Mouse (Mus musculus) limb, embryonic 13.5 days (tissue): ENCODE results near the gene Nkain4. TPM values are rescaled to one million over a fixed set of nuclear protein-coding genes. Genes with fewer than 3 reads are reported as not detected.

Source experiments
- ATAC-seq: fragments of 200-750 bp; cut with Nextera tagmentation; 2 replicates; pipeline ENCODE4 v1.8.0; 2017; ENCODE audit warnings: low read depth, moderate number of reproducible peaks, moderate TSS enrichment; ENCODE audit not compliant: low FRiP score
- H3K27ac ChIP-seq: fragments of 300-500 bp; sonication (generic); 2 replicates; pipeline ENCODE4 v1.5.1; 2015; ENCODE audit warnings: inconsistent platforms, mild to moderate bottlenecking, moderate library complexity
- H3K27me3 ChIP-seq: fragments of 300-500 bp; sonication (generic); 2 replicates; pipeline ENCODE4 v1.6.1; 2015; ENCODE audit warnings: mild to moderate bottlenecking, inconsistent platforms
- H3K36me3 ChIP-seq: fragments of 300-500 bp; sonication (generic); 2 replicates; pipeline ENCODE4 v1.6.1; 2015; ENCODE audit warnings: inconsistent platforms, mild to moderate bottlenecking, moderate library complexity
- H3K4me1 ChIP-seq: fragments of 300-500 bp; sonication (generic); 2 replicates; pipeline ENCODE4 v1.6.1; 2015; ENCODE audit warnings: inconsistent platforms
- H3K4me2 ChIP-seq: fragments of 300-500 bp; sonication (generic); replicated peaks from 2 replicates; pipeline ENCODE4 v1.6.1; 2015; ENCODE audit warnings: inconsistent platforms, mild to moderate bottlenecking, moderate library complexity
- H3K4me3 ChIP-seq: fragments of 300-500 bp; sonication (generic); 2 replicates; pipeline ENCODE4 v1.5.1; 2015; ENCODE audit warnings: moderate library complexity, mild to moderate bottlenecking, inconsistent platforms
- H3K9ac ChIP-seq: fragments of 300-500 bp; sonication (generic); 2 replicates; pipeline ENCODE4 v1.6.1; 2015; ENCODE audit warnings: mild to moderate bottlenecking, inconsistent platforms
- H3K9me3 ChIP-seq: fragments of 300-500 bp; sonication (generic); 2 replicates; pipeline ENCODE4 v1.6.1; 2016; ENCODE audit warnings: inconsistent platforms
- WGBS: fragments of 180-500 bp; shearing (Covaris S2); methylation state at CpG from one replicate; pipeline ENCODE4 v1.1.7; 2015; 5-methylcytosine and 5-hydroxymethylcytosine counted together
- polyA plus RNA-seq: library from polyadenylated mRNA; unstranded; fragments of >200 nt; fragmentation: Nextera tagmentation; extraction: Ambion mirVana; gene quantifications from 2 replicates; pipeline ENCODE4 v1.2.1, GENCODE M21; 2015

The Nkain4 gene
- polyA plus RNA-seq, 1 experiment from 2014 or later, result 10.6 TPM

GRCm38 (mm10) chr2:180981133-180981532 is 26.6 kb upstream of the Nkain4 start:
- H3K4me2 ChIP-seq, result no peak overlapping the region
- H3K27ac ChIP-seq, result no peak overlapping the region
- no peaks in the 10 kb centered on the region for H3K9me3 ChIP-seq
- H3K36me3 ChIP-seq, result peaks cover 83% of the 10 kb centered on the region
- H3K4me1 ChIP-seq, result no peaks in the 10 kb centered on the region
- H3K4me3 ChIP-seq, result no peak overlapping the region
- no peaks in the 10 kb centered on the region for H3K27me3 ChIP-seq
- WGBS, result 85% methylated on average over 6 of the region's 6 CpGs
- no peak overlapping the region for H3K9ac ChIP-seq
- ATAC-seq, result no peak

- under 1% methylated on average over 57 of the region's 57 CpGs for WGBS
- Histone ChIP-seq H3K4me3 (peak within 1 kb of the TSS; percentile 98), H3K27me3 (no peaks in the 10 kb centered on the region), H3K4me2 (peak within 1 kb of the TSS; percentile 84), H3K9ac (peak within 1 kb of the TSS; percentile 95), H3K9me3 (no peaks in the 10 kb centered on the region), H3K27ac (peak within 1 kb of the TSS; percentile 83), H3K36me3 (peaks cover 40% of the 10 kb centered on the region), H3K4me1 (peaks cover 23% of the 10 kb centered on the region)
- ATAC-seq, result peak; percentile 89
Observed at GRCm38 (mm10) chr2:180967010-180967763, 12.7 kb upstream of the Nkain4 start, which contains the start of gene Arfgap1. Gene Arfgap1 (plus strand): TSS chr2:180967225.

GRCm38 (mm10) chr2:180966092-180966882 is 11.8 kb upstream of the Nkain4 start:
- Histone ChIP-seq H3K27me3 (no peaks in the 10 kb centered on the region), H3K4me3 (peak overlapping the region; percentile 98), H3K27ac (peak overlapping the region; percentile 83), H3K4me2 (peak overlapping the region; percentile 84), H3K36me3 (peaks cover 31% of the 10 kb centered on the region), H3K9me3 (no peaks in the 10 kb centered on the region), H3K4me1 (peaks cover 23% of the 10 kb centered on the region), H3K9ac (peak overlapping the region; percentile 95)
- ATAC-seq, result no peak
- WGBS, result 9% methylated on average over 14 of the region's 14 CpGs

GRCm38 (mm10) chr2:180963956-180964355 is 9.5 kb upstream of the Nkain4 start:
- H3K4me3 ChIP-seq, result no peak overlapping the region
- H3K36me3 ChIP-seq, result peaks cover 7% of the 10 kb centered on the region
- no peak overlapping the region for H3K27ac ChIP-seq
- 6% methylated on average over 5 of the region's 5 CpGs for WGBS
- no peak overlapping the region for H3K4me2 ChIP-seq
- H3K9ac ChIP-seq, result no peak overlapping the region
- no peaks in the 10 kb centered on the region for H3K27me3 ChIP-seq
- peaks cover 20% of the 10 kb centered on the region for H3K4me1 ChIP-seq
- no peak for ATAC-seq
- no peaks in the 10 kb centered on the region for H3K9me3 ChIP-seq

- H3K9me3 ChIP-seq, result no peaks in the 10 kb centered on the region
- no peak for ATAC-seq
- no peaks in the 10 kb centered on the region for H3K27me3 ChIP-seq
- WGBS, result 61% methylated on average over 2 of the region's 2 CpGs
- H3K4me3 ChIP-seq, result no peak overlapping the region
- no peak overlapping the region for H3K27ac ChIP-seq
- H3K36me3 ChIP-seq, result no peaks in the 10 kb centered on the region
- H3K4me2 ChIP-seq, result no peak overlapping the region
- H3K4me1 ChIP-seq, result peaks cover 8% of the 10 kb centered on the region
- no peak overlapping the region for H3K9ac ChIP-seq
Observed at GRCm38 (mm10) chr2:180962616-180963308, 8.3 kb upstream of the Nkain4 start.

GRCm38 (mm10) chr2:180960187-180960586 is 5.7 kb upstream of the Nkain4 start:
- H3K4me2 ChIP-seq, result no peak overlapping the region
- H3K9me3 ChIP-seq, result no peaks in the 10 kb centered on the region
- H3K4me1 ChIP-seq, result peaks cover 2% of the 10 kb centered on the region; the same call in 1 of the 2 replicates
- no peak overlapping the region for H3K27ac ChIP-seq
- no peak overlapping the region for H3K9ac ChIP-seq
- no peaks in the 10 kb centered on the region for H3K36me3 ChIP-seq
- no peak overlapping the region for H3K4me3 ChIP-seq
- 62% methylated on average over 3 of the region's 3 CpGs for WGBS
- H3K27me3 ChIP-seq, result peaks cover 16% of the 10 kb centered on the region
- no peak for ATAC-seq

GRCm38 (mm10) chr2:180959605-180960004 is 5.1 kb upstream of the Nkain4 start:
- Histone ChIP-seq H3K4me2 (no peak overlapping the region), H3K36me3 (no peaks in the 10 kb centered on the region), H3K4me3 (no peak overlapping the region), H3K27me3 (peaks cover 21% of the 10 kb centered on the region), H3K4me1 (peaks cover 7% of the 10 kb centered on the region; the same call in 1 of the 2 replicates), H3K9me3 (no peaks in the 10 kb centered on the region), H3K9ac (no peak overlapping the region), H3K27ac (no peak overlapping the region)
- no peak for ATAC-seq
- 68% methylated on average over 7 of the region's 7 CpGs for WGBS

- H3K27ac ChIP-seq, result no peak overlapping the region; the same call in 1 of the 2 replicates
- H3K4me1 ChIP-seq, result peaks cover 27% of the 10 kb centered on the region
- 34% methylated on average over 2 of the region's 2 CpGs for WGBS
- ATAC-seq, result no peak
- peak overlapping the region; percentile 56 for H3K4me3 ChIP-seq
- H3K36me3 ChIP-seq, result no peaks in the 10 kb centered on the region
- H3K9me3 ChIP-seq, result no peaks in the 10 kb centered on the region
- peaks cover 41% of the 10 kb centered on the region for H3K27me3 ChIP-seq
- H3K4me2 ChIP-seq, result peak overlapping the region; percentile 91
- H3K9ac ChIP-seq, result peak overlapping the region; percentile 70; the same call in 1 of the 2 replicates
Observed at GRCm38 (mm10) chr2:180953638-180954037, 861 bp downstream of the Nkain4 start.

- ATAC-seq, result no peak
- Histone ChIP-seq H3K9me3 (no peaks in the 10 kb centered on the region), H3K27me3 (peaks cover 41% of the 10 kb centered on the region), H3K4me2 (peak overlapping the region; percentile 91), H3K9ac (0 out of 2 replicates have a peak overlapping the region, but pooled peaks have one; percentile 4), H3K36me3 (no peaks in the 10 kb centered on the region), H3K4me3 (no peak overlapping the region), H3K27ac (no peak overlapping the region), H3K4me1 (peaks cover 27% of the 10 kb centered on the region)
- 14% methylated on average over 9 of the region's 9 CpGs for WGBS
Observed at GRCm38 (mm10) chr2:180952731-180953171, 1.7 kb downstream of the Nkain4 start.

- Histone ChIP-seq H3K9me3 (no peaks in the 10 kb centered on the region), H3K4me1 (peaks cover 23% of the 10 kb centered on the region), H3K4me3 (no peak overlapping the region), H3K36me3 (no peaks in the 10 kb centered on the region), H3K27me3 (peaks cover 23% of the 10 kb centered on the region), H3K4me2 (no peak overlapping the region), H3K9ac (no peak overlapping the region), H3K27ac (no peak overlapping the region)
- WGBS, result 14% methylated on average over 1 of the region's 1 CpGs
- no peak for ATAC-seq
Observed at GRCm38 (mm10) chr2:180949947-180950346, 4.6 kb downstream of the Nkain4 start.

GRCm38 (mm10) chr2:180941869-180942268 is 12.6 kb downstream of the Nkain4 start:
- ATAC-seq, result no peak
- no peak overlapping the region for H3K9ac ChIP-seq
- H3K4me1 ChIP-seq, result no peaks in the 10 kb centered on the region
- no peaks in the 10 kb centered on the region for H3K36me3 ChIP-seq
- no peak overlapping the region for H3K27ac ChIP-seq
- no peak overlapping the region for H3K4me3 ChIP-seq
- H3K4me2 ChIP-seq, result no peak overlapping the region
- 0 out of 2 replicates have a peak, but pooled peaks cover 2% of the 10 kb centered on the region for H3K27me3 ChIP-seq
- H3K9me3 ChIP-seq, result no peaks in the 10 kb centered on the region

GRCm38 (mm10) chr2:180940187-180940586 is 14.3 kb downstream of the Nkain4 start:
- Histone ChIP-seq H3K4me2 (no peak overlapping the region), H3K9me3 (no peaks in the 10 kb centered on the region), H3K4me1 (no peaks in the 10 kb centered on the region), H3K27me3 (0 out of 2 replicates have a peak, but pooled peaks cover 2% of the 10 kb centered on the region), H3K36me3 (no peaks in the 10 kb centered on the region), H3K4me3 (no peak overlapping the region), H3K27ac (no peak overlapping the region), H3K9ac (no peak overlapping the region)
- no peak for ATAC-seq
